Mouse (Mus musculus): ENCODE results near the gene Arf5.

DNA sequence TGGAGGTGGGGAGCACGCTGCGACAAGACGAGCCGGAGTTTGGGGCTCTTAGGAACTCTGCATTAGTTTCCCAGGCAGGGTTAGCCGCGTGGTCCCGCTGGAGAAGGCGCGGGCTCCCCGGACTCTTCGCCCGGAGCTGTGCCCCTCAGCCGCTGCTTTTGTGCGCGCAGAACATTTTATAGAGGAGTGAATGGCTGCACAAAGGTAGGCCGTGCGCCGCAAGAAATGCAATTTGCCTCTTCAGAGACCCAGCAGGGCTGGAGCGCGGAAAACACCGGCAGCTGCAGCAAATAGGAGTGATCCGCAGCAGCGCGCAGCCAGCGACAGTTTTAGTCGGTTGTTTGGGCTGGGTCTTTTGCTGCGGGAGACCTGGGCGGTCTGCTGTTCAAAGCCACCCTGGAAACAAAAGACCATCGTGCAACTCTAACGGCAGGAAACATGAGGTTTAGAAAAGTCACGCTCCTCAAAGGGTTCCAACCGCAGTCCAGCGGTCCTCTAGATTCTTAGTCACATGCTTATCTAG lies 25.6 kb upstream of the Arf5 start, which contains the start of gene Zfp800:
- no peak for TF ChIP-seq MXI1 (IDR thresholded peaks at IDR 0.05; ENCODE audit: low read depth, low read length)
- TF ChIP-seq GATA1 (IDR thresholded peaks at IDR 0.05; ENCODE audit: low read depth, low read length): no peak
- TF ChIP-seq CTCF (IDR thresholded peaks at IDR 0.05 in 2 of 3, conservative IDR thresholded peaks at IDR 0.05 in 1 of 3; ENCODE audit: control insufficient read depth in 1 of 3, insufficient read depth in 1 of 3, low read depth in 2 of 3, low read length in 3 of 3, poor library complexity in 1 of 3, severe bottlenecking in 1 of 3): no peak
- TF ChIP-seq POLR2A (IDR thresholded peaks at IDR 0.05; ENCODE audit: control insufficient read depth in 1 of 2, insufficient read depth in 1 of 2, low read depth in 1 of 2, low read length in 2 of 2, poor library complexity in 1 of 2): no peak
- no peak for TF ChIP-seq JUND (IDR thresholded peaks at IDR 0.05; ENCODE audit: low read depth, low read length)
- no peak for TF ChIP-seq EP300 (IDR thresholded peaks at IDR 0.05; ENCODE audit: low read depth in 1 of 2, low read length in 2 of 2)

Data from MEL (cell line).